Mouse (Mus musculus) lung, embryonic 14.5 days (tissue): ENCODE data around the gene Abcd3. TPM values are rescaled to one million over a fixed set of nuclear protein-coding genes. Genes with fewer than 3 reads are reported as not detected.
A peak's percentile ranks its signal among the peaks of the same experiment; 100 is the strongest.

Source experiments
- ATAC-seq: fragments of 200-750 bp; cut with Nextera tagmentation; 2 replicates; pipeline ENCODE4 v1.8.0; 2017; ENCODE audit warnings: mild to moderate bottlenecking, moderate TSS enrichment, moderate library complexity; ENCODE audit not compliant: insufficient read depth
- DNase-seq: peaks from one replicate; pipeline ENCODE4 v3.0.0-alpha.2; 2015
- H3K27ac ChIP-seq: fragments of 300-500 bp; sonication (generic); 2 replicates; pipeline ENCODE4 v1.5.1; 2014; ENCODE audit warnings: low read depth, mild to moderate bottlenecking, moderate library complexity
- H3K27me3 ChIP-seq: fragments of 300-500 bp; sonication (generic); 2 replicates; pipeline ENCODE4 v1.6.1; 2014; ENCODE audit warnings: low read length, control low read depth; ENCODE audit not compliant: insufficient read depth
- H3K36me3 ChIP-seq: fragments of 300-500 bp; sonication (generic); 2 replicates; pipeline ENCODE4 v1.6.1; 2014; ENCODE audit warnings: control low read depth; ENCODE audit not compliant: insufficient read depth
- H3K4me1 ChIP-seq: fragments of 300-500 bp; sonication (generic); 2 replicates; pipeline ENCODE4 v1.6.1; 2014; ENCODE audit warnings: antibody characterized with exemption, control low read depth; ENCODE audit not compliant: insufficient read depth
- H3K4me2 ChIP-seq: fragments of 300-500 bp; sonication (generic); 2 replicates; pipeline ENCODE4 v1.6.1; 2014; ENCODE audit warnings: mild to moderate bottlenecking
- H3K4me3 ChIP-seq: fragments of 300-500 bp; sonication (generic); 2 replicates; pipeline ENCODE4 v1.5.1; 2014; ENCODE audit warnings: low read depth, low read length
- H3K9ac ChIP-seq: fragments of 300-500 bp; sonication (generic); 2 replicates; pipeline ENCODE4 v1.6.1; 2014
- H3K9me3 ChIP-seq: fragments of 300-500 bp; sonication (generic); 2 replicates; pipeline ENCODE4 v1.6.1; 2016; ENCODE audit warnings: low read depth, low read length, control low read depth
- CTCF ChIP-seq: IDR thresholded peaks from 2 replicates; pipeline ENCODE4 v1.5.1; 2016; ENCODE audit warnings: antibody characterized with exemption, low read depth
- WGBS: fragments of 180-500 bp; shearing (Covaris S2); extraction: QIAGEN DNeasy Blood & Tissue Kit; methylation state at CpG from one replicate; pipeline ENCODE4 v1.1.7; 2014; 5-methylcytosine and 5-hydroxymethylcytosine counted together
- polyA plus RNA-seq: library from polyadenylated mRNA; unstranded; fragments of >200 nt; fragmentation: Nextera tagmentation; extraction: Ambion mirVana; gene quantifications from 2 replicates; pipeline ENCODE4 v1.2.1, GENCODE M21; 2014

Gene Abcd3
- polyA plus RNA-seq, 1 experiment from 2014 or later: 78.0 TPM

DNA sequence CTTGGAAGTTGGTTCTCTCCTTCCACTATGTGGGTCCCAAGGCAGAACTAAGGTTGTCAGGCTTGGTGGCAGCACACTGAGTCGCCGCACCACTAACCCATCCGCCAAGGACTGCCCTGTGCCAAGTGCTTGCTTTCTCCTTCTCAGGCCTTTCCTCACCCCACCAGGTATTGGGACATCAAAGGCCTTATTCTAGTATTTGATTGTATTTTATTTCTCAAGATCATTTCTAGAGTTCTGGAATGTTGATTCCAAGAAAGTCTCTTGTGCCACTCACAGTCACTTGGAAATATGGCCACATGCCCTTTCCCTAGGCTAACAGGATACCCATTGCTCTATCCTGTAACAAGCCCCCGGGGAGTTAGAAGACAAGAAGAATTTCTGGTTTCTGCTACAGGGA, 35.3 kb upstream of the Abcd3 start:
- 73% methylated on average over 4 of the region's 4 CpGs for WGBS
- no peak for DNase-seq

DNA sequence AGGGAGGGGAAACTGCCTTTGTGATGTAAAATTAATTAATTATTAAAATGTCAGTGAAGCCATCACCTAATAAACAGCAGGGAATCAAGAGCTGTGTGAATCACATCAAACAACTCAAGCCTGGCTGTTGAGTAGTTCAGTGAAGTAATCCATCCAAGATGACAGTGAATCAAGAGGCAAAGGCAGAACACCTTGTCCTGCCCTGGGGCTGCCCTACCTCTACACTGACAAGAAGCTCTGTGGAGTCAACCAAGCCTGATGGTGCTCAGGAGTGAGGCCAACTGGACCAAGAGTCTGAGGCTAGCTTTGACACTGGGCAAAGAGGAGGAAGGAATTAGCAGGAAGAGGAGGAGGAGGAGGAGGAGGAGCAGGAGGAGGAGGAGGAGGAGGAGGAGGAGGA, 32.2 kb upstream of the Abcd3 start:
- TF ChIP-seq CTCF: no peak
- no peak overlapping the region for H3K4me3 ChIP-seq
- no peak overlapping the region for H3K9ac ChIP-seq
- DNase-seq (no peak), ATAC-seq (no peak)
- no peak overlapping the region for H3K4me2 ChIP-seq
- no peaks in the 10 kb centered on the region for H3K9me3 ChIP-seq
- H3K27me3 ChIP-seq: no peaks in the 10 kb centered on the region
- H3K27ac ChIP-seq: no peak overlapping the region
- no peaks in the 10 kb centered on the region for H3K36me3 ChIP-seq
- no peaks in the 10 kb centered on the region for H3K4me1 ChIP-seq

More for the DNA sequence above, 35.3 kb upstream of the Abcd3 start:
- Histone ChIP-seq H3K4me1 (no peaks in the 10 kb centered on the region; the same call in 1 of the 2 replicates), H3K27me3 (no peaks in the 10 kb centered on the region), H3K9me3 (no peaks in the 10 kb centered on the region), H3K4me3 (no peak overlapping the region), H3K9ac (no peak overlapping the region), H3K36me3 (no peaks in the 10 kb centered on the region), H3K4me2 (no peak overlapping the region), H3K27ac (no peak overlapping the region)
- ATAC-seq: no peak
- no peak for TF ChIP-seq CTCF

GRCm38 (mm10) chr3:121844658-121845057, 29.6 kb upstream of the Abcd3 start:
- no peak for DNase-seq
- TF ChIP-seq CTCF: no peak
- Histone ChIP-seq H3K4me1 (peaks cover 4% of the 10 kb centered on the region; the same call in 1 of the 2 replicates), H3K36me3 (no peaks in the 10 kb centered on the region), H3K4me3 (no peak overlapping the region), H3K27ac (no peak overlapping the region), H3K9me3 (no peaks in the 10 kb centered on the region), H3K4me2 (no peak overlapping the region), H3K9ac (no peak overlapping the region), H3K27me3 (no peaks in the 10 kb centered on the region)
- no peak for ATAC-seq
- 83% methylated on average over 6 of the region's 6 CpGs for WGBS

DNA sequence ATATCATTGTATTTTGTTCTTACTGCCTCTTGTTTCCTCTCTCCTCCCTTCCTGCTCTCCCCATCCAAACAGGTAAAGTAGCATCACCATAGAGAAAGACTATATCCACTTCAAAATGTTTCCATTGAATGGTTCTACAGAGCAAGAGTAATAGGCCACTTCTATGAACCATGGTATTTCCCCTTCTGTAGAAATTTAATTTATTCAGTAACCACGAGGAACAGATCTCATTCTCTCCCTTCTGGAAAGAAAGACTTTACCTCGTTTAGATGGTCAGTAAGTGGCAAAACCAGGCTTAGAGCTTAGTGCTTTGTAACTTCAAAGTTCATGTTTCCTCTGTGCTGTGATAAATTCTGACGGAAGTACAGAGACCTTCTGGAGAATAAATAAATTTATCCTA, 28.9 kb upstream of the Abcd3 start:
- H3K36me3 ChIP-seq: no peaks in the 10 kb centered on the region
- no peaks in the 10 kb centered on the region for H3K9me3 ChIP-seq
- H3K4me2 ChIP-seq: no peak overlapping the region
- ATAC-seq: no peak
- H3K27me3 ChIP-seq: no peaks in the 10 kb centered on the region
- H3K4me3 ChIP-seq: no peak overlapping the region
- WGBS: 69% methylated on average over 3 of the region's 3 CpGs
- no peak overlapping the region for H3K9ac ChIP-seq
- DNase-seq: no peak
- H3K4me1 ChIP-seq: peaks cover 4% of the 10 kb centered on the region; the same call in 1 of the 2 replicates
- no peak overlapping the region for H3K27ac ChIP-seq
- TF ChIP-seq CTCF: no peak

- Histone ChIP-seq H3K4me2 (no peak overlapping the region), H3K9ac (no peak overlapping the region), H3K27ac (no peak overlapping the region), H3K4me1 (peaks cover 4% of the 10 kb centered on the region; the same call in 1 of the 2 replicates), H3K4me3 (no peak overlapping the region), H3K36me3 (no peaks in the 10 kb centered on the region), H3K27me3 (no peaks in the 10 kb centered on the region), H3K9me3 (no peaks in the 10 kb centered on the region)
- TF ChIP-seq CTCF: no peak
- no peak for ATAC-seq
- DNase-seq: no peak
- WGBS: 84% methylated on average over 5 of the region's 5 CpGs
Measured at GRCm38 (mm10) chr3:121843254-121843653, 28.2 kb upstream of the Abcd3 start.

DNA sequence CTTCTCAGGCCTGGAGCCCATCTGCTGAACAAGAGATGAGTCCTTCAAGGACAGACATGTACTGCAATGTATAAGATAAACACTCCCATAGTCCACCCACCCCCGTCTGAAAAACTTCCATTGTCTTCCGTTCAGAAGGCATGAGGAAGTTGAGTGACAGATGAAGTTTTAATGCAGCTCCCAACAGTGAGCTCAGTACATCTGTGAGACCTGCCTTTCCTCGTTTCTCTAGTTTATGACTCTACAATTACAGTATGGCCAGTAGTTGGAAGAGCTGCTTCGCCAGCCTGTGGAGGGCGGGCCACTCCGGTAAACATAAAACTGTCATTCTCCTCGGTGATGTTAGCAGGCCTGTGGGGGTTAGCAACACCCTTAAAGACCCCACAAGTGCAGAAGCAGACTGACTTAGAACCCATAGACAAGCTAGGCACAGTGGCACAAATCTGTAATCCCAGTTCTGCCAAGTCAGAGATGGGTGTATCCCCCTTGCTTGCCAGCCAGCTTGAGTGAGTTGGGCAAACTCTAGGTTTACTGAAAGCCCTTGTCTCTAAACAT, 27.3 kb upstream of the Abcd3 start:
- Histone ChIP-seq H3K27me3 (no peaks in the 10 kb centered on the region), H3K9ac (no peak overlapping the region), H3K4me2 (no peak overlapping the region), H3K36me3 (no peaks in the 10 kb centered on the region), H3K9me3 (no peaks in the 10 kb centered on the region), H3K27ac (no peak overlapping the region), H3K4me1 (peaks cover 4% of the 10 kb centered on the region; the same call in 1 of the 2 replicates), H3K4me3 (no peak overlapping the region)
- 46% methylated on average over 7 of the region's 7 CpGs for WGBS
- TF ChIP-seq CTCF: no peak
- DNase-seq (peak; percentile 25), ATAC-seq (no peak)

DNA sequence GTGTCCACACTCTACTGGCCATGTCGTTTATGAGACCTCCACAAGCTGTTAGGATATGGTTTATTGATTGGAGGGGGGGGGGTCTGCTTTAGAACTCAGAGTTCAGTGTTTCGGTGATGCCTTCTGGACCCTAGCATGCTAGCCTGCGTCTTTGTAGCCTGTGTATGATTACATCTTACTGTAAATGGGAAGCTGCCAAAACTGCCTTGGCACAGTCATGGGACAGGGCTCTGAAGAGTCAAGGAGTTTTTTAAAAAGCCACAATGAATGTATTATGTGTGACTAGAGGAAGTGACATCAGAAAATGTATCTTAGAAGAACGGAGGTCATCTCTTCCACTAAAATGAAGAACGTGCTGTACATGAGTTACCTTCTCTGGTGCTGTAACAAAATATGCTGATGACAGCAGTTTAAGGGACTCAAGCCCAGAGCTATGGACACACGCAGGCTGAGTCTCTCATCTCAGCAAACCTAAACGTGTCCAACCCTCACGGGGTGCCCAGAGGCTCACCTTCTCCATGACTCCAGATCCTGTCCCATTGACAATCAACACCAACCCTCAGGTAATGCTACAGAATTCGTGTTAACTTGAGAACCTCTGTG, 26.4 kb upstream of the Abcd3 start:
- Histone ChIP-seq H3K9ac (no peak overlapping the region), H3K27ac (no peak overlapping the region), H3K36me3 (no peaks in the 10 kb centered on the region), H3K4me1 (peaks cover 4% of the 10 kb centered on the region; the same call in 1 of the 2 replicates), H3K27me3 (no peaks in the 10 kb centered on the region), H3K4me3 (no peak overlapping the region), H3K4me2 (no peak overlapping the region), H3K9me3 (no peaks in the 10 kb centered on the region)
- WGBS: 51% methylated on average over 9 of the region's 9 CpGs
- DNase-seq: peak; percentile 74
- no peak for TF ChIP-seq CTCF
- peak; percentile 85 for ATAC-seq
